Mouse (Mus musculus): ENCODE measurements around the gene Hs3st6.
"Not testable (repeated sequence)": the region's sequence is repeated elsewhere in the genome, so short reads cannot be mapped to it uniquely, and the experiment has no call there.

Gene Hs3st6

DNA sequence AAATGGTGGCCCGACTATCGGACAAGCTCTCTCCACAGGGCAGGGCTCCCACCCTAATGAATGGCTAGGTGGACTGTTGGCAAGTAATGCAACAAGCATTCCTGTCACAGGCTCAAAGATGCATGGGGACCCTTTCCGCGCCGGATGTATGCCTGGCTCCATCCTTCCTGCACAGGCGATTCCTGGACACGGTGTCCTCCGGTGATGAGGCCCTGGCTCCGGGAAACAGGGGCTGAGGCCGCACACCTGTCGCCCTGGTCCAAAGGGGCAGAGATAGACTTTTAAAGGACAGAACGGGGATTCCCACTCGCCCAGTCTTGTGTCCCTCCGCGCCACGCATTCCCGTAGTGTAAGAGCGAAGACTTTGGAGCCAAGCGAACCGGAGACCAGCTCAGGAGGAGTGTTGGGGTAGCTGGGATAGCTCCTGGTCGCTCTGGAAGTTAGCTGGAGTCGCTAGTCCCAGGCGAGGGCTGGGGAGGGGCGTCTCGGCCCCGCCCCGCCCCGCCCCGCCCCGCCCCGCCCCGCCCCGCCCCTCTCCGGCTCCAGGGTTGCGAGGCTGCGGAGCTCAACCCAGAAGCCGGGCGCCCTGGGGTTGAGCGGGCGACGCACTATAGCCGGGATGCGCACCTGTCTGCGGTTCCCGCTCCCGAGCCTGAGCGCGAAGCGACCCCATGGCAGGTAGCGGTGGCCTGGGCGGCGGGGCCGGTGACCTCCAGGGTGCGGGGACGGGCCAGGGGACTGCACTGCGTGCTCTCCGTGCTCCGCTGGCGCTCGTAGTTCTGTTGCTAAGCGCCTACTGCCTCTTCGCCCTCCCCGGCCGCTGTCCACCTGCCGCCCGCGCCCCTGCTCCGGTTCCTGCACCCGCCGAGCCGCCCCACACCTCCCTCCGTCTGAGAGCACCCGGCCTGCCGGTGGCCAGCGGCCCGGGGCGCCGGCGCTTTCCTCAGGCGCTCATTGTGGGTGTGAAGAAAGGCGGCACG is at the start of gene Hs3st6:
Hs3st6 (plus strand) TSS at position 574 of the 980 bp plus-strand sequence.
- DNase-seq, result peak; percentile 52

DNA sequence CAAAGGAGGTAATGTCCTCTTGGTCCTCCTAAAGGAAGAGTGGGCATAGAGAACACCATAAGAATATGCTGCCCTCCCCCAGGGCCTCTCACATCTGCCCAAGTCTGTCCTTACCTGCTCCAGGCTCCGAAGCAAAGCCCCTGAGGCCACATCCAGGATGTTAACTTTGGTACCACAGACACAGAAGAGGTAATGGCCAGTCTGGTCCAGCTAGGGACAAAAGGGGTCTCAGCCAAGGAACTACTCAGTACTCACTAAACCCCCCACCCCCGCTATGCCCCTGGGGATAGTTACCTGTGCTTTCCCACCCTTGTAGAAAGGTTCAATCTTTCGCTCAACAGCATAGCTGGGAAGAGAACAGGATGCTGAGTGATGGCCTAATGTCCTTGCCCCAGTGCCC is 47.0 kb upstream of the Hs3st6 start:
- no peak for DNase-seq

DNA sequence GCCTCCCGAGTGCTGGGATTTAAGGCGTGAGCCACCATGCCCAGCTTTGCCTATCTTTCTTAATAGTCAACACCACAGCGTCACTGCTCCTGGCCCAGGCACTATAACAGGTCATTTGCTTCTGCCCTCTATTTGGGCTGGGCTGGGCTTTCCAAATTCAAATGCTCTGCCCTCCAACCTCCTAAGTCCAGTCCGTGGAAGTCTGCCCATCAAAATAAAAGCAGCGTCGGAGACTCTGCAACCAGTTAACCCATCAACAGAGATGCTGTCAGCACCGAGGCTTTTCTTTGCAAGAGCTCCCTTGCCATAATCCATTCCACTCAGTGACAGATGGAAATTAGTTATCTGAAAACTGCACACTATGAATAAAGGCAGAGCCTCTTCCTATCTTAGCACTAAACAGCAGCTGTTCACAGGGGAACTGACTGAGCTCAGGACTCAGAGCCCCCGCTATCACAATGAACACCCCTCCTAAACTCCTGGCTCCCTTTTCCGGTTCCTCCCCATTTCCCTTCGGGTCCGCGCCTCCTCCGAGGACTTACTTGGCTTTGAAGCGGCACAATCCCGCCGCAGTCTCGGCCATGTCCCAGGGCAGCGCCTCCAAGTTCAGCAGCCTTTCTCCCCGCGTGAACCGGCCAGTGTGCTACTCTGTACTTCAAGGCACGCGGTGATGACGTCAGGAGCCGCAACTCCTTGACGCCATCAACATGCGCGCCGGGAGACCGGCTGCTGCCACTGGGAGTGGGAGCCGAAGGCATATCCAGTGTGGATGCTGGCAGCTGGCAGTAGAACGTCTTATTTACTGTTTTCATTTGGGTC is 45.6 kb upstream of the Hs3st6 start, which contains the start of gene Tbl3:
Tbl3 (minus strand) TSS at position 679 of the 819 bp plus-strand sequence.
- DNase-seq, result peak; percentile 90

DNA sequence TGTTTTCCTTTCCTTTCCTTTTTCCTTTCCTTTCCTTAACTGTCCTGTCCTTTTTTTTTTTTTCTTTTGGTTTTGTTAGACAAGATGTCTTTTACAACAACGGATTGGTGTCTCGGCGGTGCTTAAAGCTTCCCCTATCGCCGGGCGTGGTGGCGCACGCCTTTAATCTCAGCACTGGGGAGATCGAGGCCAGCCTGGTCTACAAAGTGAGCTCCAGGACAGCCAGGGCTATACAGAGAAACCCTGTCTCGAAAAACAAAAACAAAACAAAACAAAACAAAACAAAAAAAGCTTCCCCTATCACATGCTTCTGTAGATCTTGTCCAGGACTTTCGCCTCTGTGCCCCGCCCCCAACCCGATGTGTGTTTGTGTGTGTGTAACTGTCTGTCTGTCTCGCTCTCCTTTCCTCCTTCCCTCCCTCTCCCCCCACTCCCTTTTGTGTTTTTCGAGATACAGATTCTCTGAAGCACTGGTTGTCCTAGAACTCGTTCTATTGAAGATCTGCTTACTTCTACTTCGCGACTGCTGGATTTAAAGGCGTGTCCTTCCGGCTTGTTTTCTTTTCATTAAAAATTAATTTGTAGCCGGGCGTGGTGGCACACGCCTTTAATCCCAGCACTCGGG is 44.9 kb upstream of the Hs3st6 start:
- DNase-seq, result peak; percentile 52

DNA sequence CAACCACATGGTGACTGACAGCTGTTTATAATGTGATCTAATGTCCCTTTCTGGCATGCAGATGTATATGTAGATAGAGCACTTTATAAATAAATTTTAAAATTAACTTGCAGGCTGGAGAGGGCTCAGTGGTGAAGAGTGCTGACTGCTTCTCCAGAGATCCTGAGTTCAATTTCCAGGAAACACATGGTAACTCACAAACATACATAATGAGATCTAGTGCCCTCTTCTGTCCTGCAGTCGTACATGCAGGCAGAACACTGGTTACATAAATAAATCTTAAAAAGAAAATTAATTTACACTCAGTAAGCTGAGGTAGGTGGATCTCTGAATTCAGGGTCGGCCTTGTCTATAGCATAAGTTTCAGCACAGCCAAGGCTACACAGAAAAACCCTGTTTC is 44.1 kb upstream of the Hs3st6 start:
- DNase-seq, result no peak

DNA sequence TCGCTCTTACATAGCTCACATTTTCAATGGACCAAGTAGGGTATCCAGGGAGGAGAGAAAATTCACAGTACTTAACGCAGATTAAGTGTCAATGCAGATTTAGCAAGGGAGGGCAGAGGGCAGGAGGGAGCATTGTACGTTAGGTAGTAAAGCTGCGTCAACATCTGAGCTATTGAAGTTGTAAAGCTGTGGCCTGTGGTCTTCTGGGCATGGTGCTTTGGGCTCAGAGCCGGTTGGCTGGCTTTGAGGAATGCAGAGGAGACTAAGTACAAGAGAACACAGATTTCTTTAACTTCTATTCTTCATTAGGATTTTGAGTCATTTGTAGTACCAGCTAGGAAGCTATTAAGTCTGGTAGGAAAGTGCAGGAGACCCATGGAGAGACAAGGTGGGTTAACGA is 37.2 kb upstream of the Hs3st6 start:
- no peak for DNase-seq

DNA sequence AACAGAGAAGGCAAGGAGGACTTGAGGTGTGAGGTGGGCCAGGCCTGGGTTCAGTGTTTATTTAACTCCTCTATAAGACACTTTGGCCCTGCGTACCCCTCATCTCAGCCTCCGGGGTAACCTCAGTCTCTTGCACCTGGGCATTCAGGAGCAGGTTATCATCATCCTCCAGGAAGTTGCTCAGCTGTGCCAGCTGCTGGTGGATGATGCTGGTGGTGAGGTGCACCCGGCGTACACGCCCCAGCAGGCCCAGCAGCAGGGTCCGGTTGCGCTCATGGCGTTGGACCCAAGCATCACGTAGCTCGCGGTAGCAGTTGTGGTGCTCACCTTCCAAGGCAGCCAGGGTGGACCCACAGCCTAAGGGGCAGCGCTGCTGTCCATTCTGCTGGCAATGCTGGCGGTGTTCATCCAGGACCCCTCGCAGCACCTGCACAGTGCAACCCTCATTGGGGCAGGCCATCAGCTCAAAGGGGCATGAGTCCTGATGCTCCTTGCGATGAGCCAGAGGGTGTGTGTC is 36.6 kb upstream of the Hs3st6 start:
- no peak for DNase-seq

DNA sequence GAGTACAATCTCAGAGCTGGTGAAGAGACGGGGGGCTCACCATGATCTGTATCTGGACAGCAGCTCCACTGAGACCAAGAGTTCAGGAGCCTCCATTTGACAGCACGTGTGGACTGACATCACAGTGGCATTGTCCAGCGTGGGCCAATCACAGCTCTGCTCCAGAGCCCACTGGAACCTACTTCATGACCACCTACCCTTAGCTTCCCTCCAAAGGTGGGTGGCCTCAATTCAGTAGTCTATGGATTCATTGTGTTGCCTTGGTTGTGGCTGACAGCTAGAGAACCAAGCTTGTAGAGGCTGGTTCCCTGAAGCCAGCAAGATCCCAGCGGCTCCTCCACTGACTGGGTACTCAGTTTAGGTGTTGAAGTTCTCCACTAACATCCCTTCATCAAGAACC is 34.8 kb upstream of the Hs3st6 start, which contains the start of the genes Rnf151 and Rps2:
Rnf151 (minus strand) TSS at position 121 of the 400 bp plus-strand sequence.
Rps2 (plus strand) TSS at position 174 of the 400 bp plus-strand sequence.
- DNase-seq, result no peak

DNA sequence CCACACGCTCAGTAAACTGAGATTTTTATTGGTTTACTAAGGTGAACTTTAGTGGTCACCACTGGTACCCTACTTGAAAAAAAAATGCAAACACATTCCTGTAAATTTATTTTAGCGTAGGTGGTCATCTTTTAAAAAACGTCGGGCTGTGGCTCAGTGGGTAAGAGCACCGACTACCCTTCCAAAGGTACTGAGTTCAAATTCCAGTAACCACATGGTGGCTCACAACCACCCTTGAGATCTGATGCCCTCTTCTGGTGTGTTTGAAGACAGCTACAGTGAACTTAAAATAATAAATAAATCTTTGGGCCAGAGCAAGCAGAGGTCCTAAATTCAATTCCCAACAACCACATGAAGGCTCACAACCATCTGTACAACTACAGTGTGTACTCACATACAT is 33.9 kb upstream of the Hs3st6 start:
- not testable (repeated sequence) for DNase-seq

DNA sequence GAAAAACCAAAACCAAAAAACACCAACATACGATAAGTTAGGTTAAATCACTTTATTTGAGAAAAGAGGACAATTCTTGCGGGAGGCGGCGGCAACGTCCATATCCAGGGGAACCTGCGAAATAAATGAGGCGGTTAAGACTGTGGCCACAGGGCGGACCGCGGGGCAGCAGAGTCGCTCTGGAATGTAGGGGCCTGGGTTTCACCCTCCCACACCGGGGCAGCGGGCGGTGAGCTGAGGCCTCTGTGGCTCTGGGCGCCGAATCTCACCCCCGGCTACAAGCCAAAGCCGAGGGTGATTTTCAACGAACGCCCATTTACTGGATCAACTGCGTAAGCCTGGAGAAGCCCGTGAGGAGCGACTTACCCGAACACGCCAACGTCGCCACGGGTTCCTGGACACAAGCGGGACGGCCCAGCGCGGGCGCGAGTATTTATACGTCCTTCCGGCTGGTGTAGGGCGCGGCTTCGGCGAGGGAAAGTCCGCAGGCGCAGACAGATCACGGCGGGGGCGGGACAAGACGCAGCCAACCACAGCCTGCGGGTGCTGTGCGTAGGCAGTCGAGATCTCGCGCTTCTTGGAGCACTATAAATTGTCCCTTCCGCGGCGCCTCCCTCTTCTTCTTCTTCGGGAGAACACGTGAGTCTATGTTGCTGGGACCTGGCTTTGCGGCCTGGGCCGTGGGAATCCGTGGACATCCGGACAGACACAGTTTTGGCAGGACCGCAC is 33.1 kb upstream of the Hs3st6 start:
- peak; percentile 99 for DNase-seq

DNA sequence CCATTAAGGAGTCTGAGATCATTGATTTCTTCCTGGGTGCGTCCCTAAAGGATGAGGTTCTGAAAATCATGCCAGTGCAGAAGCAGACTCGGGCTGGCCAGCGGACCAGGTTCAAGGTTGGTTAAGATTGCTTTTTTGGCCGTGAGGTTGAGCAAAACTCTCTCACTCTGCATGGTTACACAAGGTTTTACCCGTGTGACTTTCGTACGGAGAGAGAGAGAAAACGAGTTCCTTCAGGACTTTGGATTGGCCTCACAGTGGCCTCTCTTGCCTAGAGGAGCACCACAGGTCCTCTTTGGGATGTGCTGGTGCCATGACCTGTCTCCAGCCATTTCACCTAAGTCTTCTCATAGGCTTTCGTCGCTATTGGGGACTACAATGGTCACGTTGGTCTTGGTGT is 32.2 kb upstream of the Hs3st6 start:
- DNase-seq, result not testable (repeated sequence)

DNA sequence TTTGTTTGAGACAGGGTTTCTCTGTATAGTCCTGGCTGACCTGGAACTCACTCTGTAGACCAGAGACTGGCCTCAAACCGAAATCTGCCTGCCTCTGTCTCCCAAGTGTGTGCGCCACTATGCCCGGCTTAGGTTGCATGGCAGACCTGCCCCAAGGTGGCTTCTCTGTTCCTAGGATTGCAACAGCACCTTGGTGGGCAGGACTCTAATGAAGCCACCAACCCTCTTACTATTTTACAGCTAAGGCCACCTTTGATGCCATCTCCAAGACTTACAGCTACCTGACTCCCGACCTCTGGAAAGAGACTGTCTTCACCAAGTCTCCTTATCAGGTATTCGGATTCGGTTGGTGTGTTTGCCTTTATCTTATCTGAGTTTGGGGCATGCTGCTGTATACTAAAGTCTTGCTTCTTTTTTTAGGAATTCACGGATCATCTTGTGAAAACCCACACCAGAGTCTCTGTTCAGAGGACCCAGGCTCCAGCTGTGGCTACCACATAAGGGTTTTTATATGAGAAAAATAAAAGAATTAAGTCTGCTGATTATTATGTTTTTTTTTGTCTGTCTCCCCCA is 31.3 kb upstream of the Hs3st6 start:
- DNase-seq, result not testable (repeated sequence)

DNA sequence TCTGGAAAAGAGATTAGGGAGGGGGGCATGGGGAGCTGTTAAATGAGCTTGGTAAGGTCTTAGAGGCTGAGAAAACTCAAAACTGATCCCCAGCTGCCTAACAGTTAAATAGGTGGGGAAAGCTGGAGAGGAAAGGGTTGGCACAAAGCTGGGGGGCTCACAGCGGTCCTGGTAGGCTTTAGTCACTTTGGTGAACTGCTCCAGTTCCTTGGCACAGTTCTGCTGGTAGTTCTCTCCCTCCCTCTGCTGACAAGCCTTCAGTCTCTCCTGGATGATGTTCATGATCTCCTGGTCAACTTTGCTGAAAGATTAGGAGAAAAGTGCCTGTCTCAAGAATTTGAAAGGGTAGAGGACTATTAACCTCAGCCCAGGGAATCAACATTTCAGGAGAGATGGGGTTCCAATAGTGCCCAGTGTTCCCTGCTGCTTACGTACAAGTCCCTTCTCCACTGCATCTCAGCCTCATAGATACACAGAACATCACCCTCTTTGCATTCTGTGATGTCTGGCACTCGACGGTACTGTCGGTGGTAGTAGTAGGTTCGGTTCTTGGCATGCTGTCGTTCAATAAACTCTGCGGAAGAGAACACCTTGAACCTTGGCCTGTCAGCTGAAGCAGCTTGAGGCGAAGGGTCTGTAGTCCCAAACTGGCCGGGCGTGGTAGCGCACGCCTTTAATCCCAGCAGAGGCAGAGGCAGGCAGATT is 30.4 kb upstream of the Hs3st6 start:
- peak; percentile 26 for DNase-seq

DNA sequence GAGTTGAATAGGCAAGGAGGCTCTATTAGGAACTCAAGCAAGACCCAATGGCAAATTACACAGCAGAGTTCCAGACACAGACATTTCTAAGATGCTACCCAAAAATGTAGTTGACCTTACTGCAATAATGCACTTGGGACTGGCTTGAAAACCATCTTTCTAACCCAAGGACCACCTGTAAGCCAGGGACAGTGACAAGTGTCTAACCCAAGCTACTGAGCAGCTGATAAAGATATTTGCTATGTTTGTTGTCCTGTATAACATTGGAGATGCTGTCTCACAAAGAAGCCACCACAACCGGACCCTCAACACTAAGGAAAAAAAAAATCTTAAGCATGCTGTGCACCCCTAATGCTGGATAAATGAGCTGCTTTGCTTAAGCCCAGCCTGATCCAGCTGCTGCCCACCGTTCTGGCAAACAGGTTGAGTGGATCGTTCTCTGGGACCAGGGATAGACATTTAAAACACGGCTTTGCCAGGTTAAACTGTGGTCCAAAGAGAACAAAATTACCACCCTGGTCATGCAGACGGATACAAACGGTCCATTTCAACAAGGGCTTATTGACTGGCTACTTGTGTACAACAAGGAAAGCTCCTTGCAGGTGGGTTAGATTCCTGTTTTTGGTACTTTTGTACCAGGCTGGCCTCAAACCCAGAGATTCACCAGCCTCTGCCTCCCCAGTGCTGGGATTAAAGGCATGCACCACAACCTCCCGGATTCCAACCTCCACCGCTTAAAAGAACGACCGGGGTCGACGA is 29.5 kb upstream of the Hs3st6 start:
- DNase-seq, result no peak

DNA sequence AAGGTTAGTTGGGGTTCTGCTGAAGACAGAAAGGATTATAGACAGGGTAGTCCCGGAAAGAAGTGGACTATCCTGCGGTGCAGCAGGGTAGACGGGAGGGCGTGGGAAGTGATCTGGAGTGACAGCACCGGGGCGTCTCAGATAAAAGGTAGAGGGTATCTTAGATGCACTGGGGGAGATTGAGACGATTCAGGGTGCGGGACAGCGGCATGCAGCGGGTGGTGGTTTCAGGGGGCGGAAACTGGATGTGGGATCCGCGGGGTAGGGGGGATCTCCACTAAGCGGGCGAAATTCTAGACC is 29.0 kb upstream of the Hs3st6 start:
- peak; percentile 73 for DNase-seq

DNA sequence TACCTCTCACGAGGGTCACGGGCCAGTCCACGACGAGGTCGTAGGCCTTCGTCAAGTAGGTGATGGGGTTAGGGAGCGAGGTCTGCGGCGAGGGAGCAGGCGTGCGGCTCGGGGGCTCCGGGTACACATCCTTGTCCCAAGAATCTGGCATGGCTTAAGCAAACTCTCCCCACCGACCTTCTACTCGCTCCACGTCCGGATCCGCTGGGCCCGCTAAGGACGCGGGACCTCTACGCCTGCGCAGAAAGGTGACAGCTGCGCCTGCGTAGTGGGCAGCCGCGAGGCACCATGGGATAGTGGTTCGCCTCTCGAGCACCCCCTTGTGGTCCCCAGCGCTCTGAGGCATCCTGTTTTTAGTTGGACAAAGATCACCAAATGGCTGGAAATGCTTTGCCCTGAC is 28.6 kb upstream of the Hs3st6 start, which contains the start of gene Ndufb10:
Ndufb10 (minus strand) TSS at position 295 of the 400 bp plus-strand sequence.
- peak; percentile 98 for DNase-seq

DNA sequence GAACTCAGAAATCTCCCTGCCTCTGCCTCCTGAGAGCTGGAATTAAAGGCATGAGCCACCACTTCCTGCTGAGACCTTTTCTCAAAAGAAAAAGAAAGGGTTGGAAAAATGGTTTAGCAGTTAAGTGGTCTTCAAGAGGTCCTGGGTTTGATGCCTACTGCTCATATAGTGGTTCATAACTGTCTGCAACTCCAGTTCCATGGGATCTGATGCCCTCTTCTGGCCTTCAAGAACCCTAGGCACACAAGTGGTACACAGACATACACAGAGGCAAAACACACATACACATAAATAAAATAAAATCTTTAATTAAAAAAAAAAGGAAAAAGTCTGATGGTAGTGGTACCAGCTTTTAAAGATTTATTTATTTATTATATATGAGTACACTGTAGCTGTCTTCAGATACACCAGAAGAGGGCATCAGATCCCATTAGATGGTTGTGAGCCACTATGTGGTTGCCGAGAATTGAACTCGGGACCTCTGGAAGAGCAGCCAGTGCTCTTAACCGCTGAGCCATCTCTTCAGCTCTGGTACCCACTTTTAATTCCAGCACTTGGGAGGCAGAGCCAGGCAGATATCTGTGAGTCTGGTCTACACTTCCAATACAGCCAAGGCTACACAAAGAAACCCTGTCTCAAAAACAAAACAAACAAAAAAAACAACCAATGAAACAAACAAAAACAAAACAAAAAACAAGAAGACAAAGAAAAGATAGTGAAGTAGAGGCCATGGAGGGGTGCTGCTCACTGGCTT is 27.0 kb upstream of the Hs3st6 start:
- DNase-seq, result no peak

DNA sequence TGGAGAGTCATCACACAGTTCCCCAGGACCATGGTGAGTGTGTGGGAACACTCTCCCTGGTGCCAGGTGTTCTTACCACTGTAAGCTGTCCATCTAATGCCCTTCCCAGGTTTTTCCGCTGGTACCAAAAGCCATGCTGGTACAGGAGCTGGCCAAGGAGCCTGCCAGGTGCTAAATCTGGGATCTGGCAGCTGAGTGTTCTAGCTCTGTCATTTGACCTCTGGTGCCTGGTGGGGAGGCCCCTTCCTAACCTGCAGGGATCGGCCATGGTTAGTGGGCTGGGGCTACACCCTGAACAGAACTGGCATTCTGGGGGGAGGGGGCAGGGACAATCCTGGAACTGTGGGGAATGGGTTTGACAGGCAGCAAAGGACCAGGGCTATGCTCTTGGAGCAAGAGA is 25.2 kb upstream of the Hs3st6 start, which contains the start of gene Rpl3l:
Rpl3l (plus strand) TSS at position 203 of the 400 bp plus-strand sequence.
- DNase-seq, result no peak

DNA sequence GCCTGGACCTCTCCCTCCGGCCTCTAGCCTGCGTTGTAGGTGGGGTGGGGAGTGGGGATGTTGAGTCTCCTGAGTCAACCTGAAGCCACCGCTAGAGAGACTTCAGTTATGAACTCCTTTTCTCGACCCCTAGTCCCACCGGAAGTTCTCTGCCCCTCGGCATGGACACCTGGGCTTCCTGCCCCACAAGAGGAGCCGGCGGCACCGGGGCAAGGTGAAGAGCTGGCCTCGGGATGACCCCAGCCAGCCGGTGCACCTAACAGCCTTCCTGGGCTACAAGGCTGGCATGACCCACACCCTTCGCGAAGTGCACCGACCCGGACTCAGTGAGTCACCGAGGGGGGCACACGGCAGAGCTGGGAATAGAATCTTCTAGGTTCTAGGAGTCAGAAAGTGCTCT is 24.6 kb upstream of the Hs3st6 start:
- no peak for DNase-seq

All from liver (tissue).